ENCODE assay signal across 9 mouse cellular contexts in genomic region chr7:40942233-40942935, GRCm38 (mm10). TPM values are rescaled to one million over a fixed set of nuclear protein-coding genes. Genes with fewer than 3 reads are reported as not detected.
DNase-seq lines count a peak whose midpoint lies in the region; ATAC-seq and TF ChIP-seq lines count a peak whose summit lies in the region.
"Had no signal": no experiment of that assay in that cellular context is flagged by ENCODE, and none has a peak within 500 bp of the region (broad histone marks: within the 10 kb centered on the region; RNA-seq: fewer than 3 reads in every experiment).

No protein-coding gene starts in this region.

- H3K27me3 ChIP-seq in heart, postnatal 0 days (ENCODE audit: control insufficient read depth, insufficient read depth, low read length), result no peaks in the 10 kb centered on the region
- no peaks in the 10 kb centered on the region for H3K27me3 ChIP-seq in heart, embryonic 12.5 days (replicated peaks)

- no peak for TF ChIP-seq POLR2A in cortical plate, adult 2 months (IDR thresholded peaks at IDR 0.05; ENCODE audit: extremely low read depth, insufficient read depth, low read length)

- H3K9ac ChIP-seq in heart, postnatal 0 days (replicated peaks; ENCODE audit: low read depth, low read length), result no peak overlapping the region
- H3K9ac ChIP-seq in heart, embryonic 12.5 days, result no peak overlapping the region

- H3K4me2 ChIP-seq in heart, postnatal 0 days (ENCODE audit: low read depth, low read length), result no peak overlapping the region
- no peak overlapping the region for H3K4me2 ChIP-seq in heart, embryonic 12.5 days

- H3K36me3 ChIP-seq in heart, postnatal 0 days (replicated peaks; ENCODE audit: control insufficient read depth, insufficient read depth, low read length), result no peaks in the 10 kb centered on the region
- H3K36me3 ChIP-seq in heart, embryonic 12.5 days, result no peaks in the 10 kb centered on the region

- H3K4me3 ChIP-seq in heart, postnatal 0 days (ENCODE audit: low read depth, low read length), result no peak overlapping the region
- no peak overlapping the region for H3K4me3 ChIP-seq in heart, embryonic 12.5 days
- H3K4me3 ChIP-seq in cortical plate, adult 2 months (ENCODE audit: insufficient read depth, low read length), result no peak overlapping the region

- H3K4me1 ChIP-seq in heart, postnatal 0 days (ENCODE audit: control insufficient read depth, insufficient read depth), result no peaks in the 10 kb centered on the region
- no peaks in the 10 kb centered on the region for H3K4me1 ChIP-seq in heart, embryonic 12.5 days (replicated peaks)
- peaks cover 2% of the 10 kb centered on the region for H3K4me1 ChIP-seq in cortical plate, adult 2 months (ENCODE audit: control insufficient read depth, insufficient read depth, low read length)

- 47% methylated on average over 3 of the region's 3 CpGs for WGBS in heart, postnatal 0 days
- WGBS in heart, embryonic 12.5 days, result 58% methylated on average over 3 of the region's 3 CpGs

- peak; percentile 35 for TF ChIP-seq CTCF in heart, postnatal 0 days (IDR thresholded peaks at IDR 0.05; ENCODE audit: low read depth)
- TF ChIP-seq CTCF in cortical plate, adult 2 months (IDR thresholded peaks at IDR 0.05; ENCODE audit: extremely low read depth, insufficient read depth, low read length), result peak; percentile 64

- DNase-seq in heart, postnatal 0 days (ENCODE audit: low spot score), result no peak
- peak; percentile 10 for DNase-seq in 416B (ENCODE audit: low read depth)
- peak; percentile 47 for DNase-seq in mesoderm, embryonic 11.5 days (ENCODE audit: low read depth, low spot score)
- DNase-seq in thymus, postnatal 14 days, result no peak
- no peak for DNase-seq in spleen, postnatal 14 days (ENCODE audit: low spot score in 2 of 2)

- no peak for TF ChIP-seq EP300 in heart, postnatal 0 days (IDR thresholded peaks at IDR 0.05; ENCODE audit: low read depth)

- no peak overlapping the region for H3K27ac ChIP-seq in heart, postnatal 0 days (ENCODE audit: low read depth)
- no peak overlapping the region for H3K27ac ChIP-seq in heart, embryonic 12.5 days (ENCODE audit: poor library complexity, severe bottlenecking)
- H3K27ac ChIP-seq in cortical plate, adult 2 months (ENCODE audit: insufficient read depth, low read length), result no peak overlapping the region

- ATAC-seq in heart, postnatal 0 days (ENCODE audit: insufficient read depth, low read depth), result no peak
- no peak for ATAC-seq in heart, embryonic 12.5 days (ENCODE audit: insufficient number of reproducible peaks, low FRiP score)
- ATAC-seq in erythroid progenitor cell, adult 5-6 weeks (replicated peaks; ENCODE audit: low FRiP score, poor library complexity, severe bottlenecking), result no peak

- H3K9me3 ChIP-seq in heart, postnatal 0 days (replicated peaks; ENCODE audit: control insufficient read depth, low read length), result no peaks in the 10 kb centered on the region
- H3K9me3 ChIP-seq in heart, embryonic 12.5 days (replicated peaks), result no peaks in the 10 kb centered on the region

RNA-seq across cellular contexts. Expression of gene Vstm2b, which starts 44.3 kb away (rescaled TPM):
- not detected in 2 replicates for total RNA-seq in heart, postnatal 0 days (2014; rRNA removed; ENCODE audit: low replicate concordance)
- 0.22 TPM in 1 of 2 replicates, not detected in the other for polyA plus RNA-seq in heart, postnatal 0 days (2015; fragmentation: Nextera tagmentation; extraction: Ambion mirVana)
- 0.35 and 0.42 TPM in 2 replicates for polyA plus RNA-seq in heart, embryonic 12.5 days (2016; fragmentation: Nextera tagmentation; extraction: Ambion mirVana)
- polyA plus RNA-seq in cortical plate, adult 2 months (2012; rRNA removed), result 63.7 and 70.0 TPM in 2 replicates
- total RNA-seq in erythroid progenitor cell, adult 5-6 weeks (2015; ENCODE audit: low replicate concordance), result not detected in 2 replicates
- total RNA-seq in erythroid progenitor cell, adult 5-6 weeks (2017; ENCODE audit: low replicate concordance), result not detected in 2 replicates

RNA-seq across cellular contexts. Expression of gene 4930433I11Rik, which starts 45.0 kb away (rescaled TPM):
- not detected in 2 replicates for total RNA-seq in heart, postnatal 0 days (2014; rRNA removed; ENCODE audit: low replicate concordance)
- polyA plus RNA-seq in heart, postnatal 0 days (2015; fragmentation: Nextera tagmentation; extraction: Ambion mirVana), result not detected in 2 replicates
- polyA plus RNA-seq in heart, embryonic 12.5 days (2016; fragmentation: Nextera tagmentation; extraction: Ambion mirVana), result not detected in 2 replicates
- not detected in 2 replicates for polyA plus RNA-seq in cortical plate, adult 2 months (2012; rRNA removed)
- total RNA-seq in erythroid progenitor cell, adult 5-6 weeks (2015; ENCODE audit: low replicate concordance), result not detected in 2 replicates
- not detected in 2 replicates for total RNA-seq in erythroid progenitor cell, adult 5-6 weeks (2017; ENCODE audit: low replicate concordance)
- total RNA-seq: layer of hippocampus, postnatal 36 days had no signal

Comparison
In these comparisons a context has a peak if more than half of its experiments do, and no peak if none do; other contexts are left out.
1. DNase-seq: peak in 416B (single experiment) and mesoderm, embryonic 11.5 days (single experiment); none in heart, postnatal 0 days (single experiment), thymus, postnatal 14 days (single experiment) and spleen, postnatal 14 days (0 of 2).
2. RNA of gene Vstm2b, which starts 44.3 kb away (polyA plus RNA-seq): 63.7 to 70.0 TPM in cortical plate, adult 2 months; 0.35 to 0.42 TPM in heart, embryonic 12.5 days and 0.22 TPM in heart, postnatal 0 days; every median in the first group is over 10 times any median in the second.